Mouse (Mus musculus): ENCODE measurements at regions not wholly inside any gene's neighbourhood (a gene's known extent, or its start where the extent isn't known, plus 50 kb on each side); places are given as distances from the start of the nearest gene placed in this dataset.
A peak's percentile ranks its signal among the peaks of the same experiment; 100 is the strongest.

GRCm38 (mm10) chr3:140969892-140970880, 242.0 kb downstream of the Pdha2 start:
- Histone ChIP-seq H3K4me2 (replicated peaks; ENCODE audit: low read depth, low read length) (no peak overlapping the region), H3K4me1 (replicated peaks; ENCODE audit: control insufficient read depth, insufficient read depth, low read length) (no peaks in the 10 kb centered on the region), H3K27ac (ENCODE audit: low read depth, low read length) (no peak overlapping the region), H3K36me3 (ENCODE audit: control insufficient read depth, insufficient read depth, low read length) (no peaks in the 10 kb centered on the region), H3K9me3 (ENCODE audit: control insufficient read depth, low read length) (no peaks in the 10 kb centered on the region), H3K4me3 (ENCODE audit: low read depth, low read length) (no peak overlapping the region), H3K9ac (ENCODE audit: low read depth, low read length) (no peak overlapping the region), H3K27me3 (ENCODE audit: control insufficient read depth, insufficient read depth, low read length) (no peaks in the 10 kb centered on the region)
- ATAC-seq (ENCODE audit: low FRiP score) (no peak), DNase-seq (ENCODE audit: low spot score) (no peak)
- WGBS = 88% methylated on average over 3 of the region's 3 CpGs

- H3K36me3 ChIP-seq (ENCODE audit: control insufficient read depth, insufficient read depth, low read length) = no peaks in the 10 kb centered on the region
- no peak for DNase-seq (ENCODE audit: low spot score)
- no peaks in the 10 kb centered on the region for H3K27me3 ChIP-seq (ENCODE audit: control insufficient read depth, insufficient read depth, low read length)
- no peak overlapping the region for H3K4me2 ChIP-seq (replicated peaks; ENCODE audit: low read depth, low read length)
- H3K9ac ChIP-seq (ENCODE audit: low read depth, low read length) = no peak overlapping the region
- no peak overlapping the region for H3K27ac ChIP-seq (ENCODE audit: low read depth, low read length)
- no peak overlapping the region for H3K4me3 ChIP-seq (ENCODE audit: low read depth, low read length)
- ATAC-seq (ENCODE audit: low FRiP score) = no peak
- H3K9me3 ChIP-seq (ENCODE audit: control insufficient read depth, low read length) = no peaks in the 10 kb centered on the region
- WGBS = 82% methylated on average over 3 of the region's 3 CpGs
- no peaks in the 10 kb centered on the region for H3K4me1 ChIP-seq (replicated peaks; ENCODE audit: control insufficient read depth, insufficient read depth, low read length)
Measured at GRCm38 (mm10) chr3:140968556-140968955, 243.6 kb downstream of the Pdha2 start.

DNA sequence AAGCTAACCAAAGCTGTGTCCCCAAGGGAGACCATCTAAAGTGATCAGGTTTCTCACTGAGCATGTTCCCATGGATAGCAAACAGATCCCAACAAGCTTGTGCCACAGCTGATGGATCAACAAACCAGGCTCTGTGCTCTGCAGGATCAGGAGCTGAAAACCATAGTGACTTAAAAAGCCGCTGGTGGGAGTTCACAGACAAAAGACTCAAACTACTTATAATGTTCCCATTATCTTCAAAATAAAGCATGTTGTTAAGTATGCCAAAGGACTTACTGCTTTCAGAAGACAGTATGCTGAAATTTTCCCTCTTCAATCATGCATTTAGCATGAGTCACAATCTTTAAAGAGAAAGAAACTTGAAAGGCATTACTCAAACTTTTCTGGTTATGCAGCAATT, 254.5 kb downstream of the Pdha2 start:
- Histone ChIP-seq H3K4me1 (replicated peaks; ENCODE audit: control insufficient read depth, insufficient read depth, low read length) (no peaks in the 10 kb centered on the region), H3K36me3 (ENCODE audit: control insufficient read depth, insufficient read depth, low read length) (no peaks in the 10 kb centered on the region), H3K27ac (ENCODE audit: low read depth, low read length) (no peak overlapping the region), H3K9me3 (ENCODE audit: control insufficient read depth, low read length) (no peaks in the 10 kb centered on the region), H3K9ac (ENCODE audit: low read depth, low read length) (no peak overlapping the region), H3K27me3 (ENCODE audit: control insufficient read depth, insufficient read depth, low read length) (no peaks in the 10 kb centered on the region), H3K4me3 (ENCODE audit: low read depth, low read length) (no peak overlapping the region), H3K4me2 (replicated peaks; ENCODE audit: low read depth, low read length) (no peak overlapping the region)
- ATAC-seq (ENCODE audit: low FRiP score) (no peak), DNase-seq (ENCODE audit: low spot score) (peak; percentile 4)
- 39% methylated on average over 1 of the region's 1 CpGs for WGBS

DNA sequence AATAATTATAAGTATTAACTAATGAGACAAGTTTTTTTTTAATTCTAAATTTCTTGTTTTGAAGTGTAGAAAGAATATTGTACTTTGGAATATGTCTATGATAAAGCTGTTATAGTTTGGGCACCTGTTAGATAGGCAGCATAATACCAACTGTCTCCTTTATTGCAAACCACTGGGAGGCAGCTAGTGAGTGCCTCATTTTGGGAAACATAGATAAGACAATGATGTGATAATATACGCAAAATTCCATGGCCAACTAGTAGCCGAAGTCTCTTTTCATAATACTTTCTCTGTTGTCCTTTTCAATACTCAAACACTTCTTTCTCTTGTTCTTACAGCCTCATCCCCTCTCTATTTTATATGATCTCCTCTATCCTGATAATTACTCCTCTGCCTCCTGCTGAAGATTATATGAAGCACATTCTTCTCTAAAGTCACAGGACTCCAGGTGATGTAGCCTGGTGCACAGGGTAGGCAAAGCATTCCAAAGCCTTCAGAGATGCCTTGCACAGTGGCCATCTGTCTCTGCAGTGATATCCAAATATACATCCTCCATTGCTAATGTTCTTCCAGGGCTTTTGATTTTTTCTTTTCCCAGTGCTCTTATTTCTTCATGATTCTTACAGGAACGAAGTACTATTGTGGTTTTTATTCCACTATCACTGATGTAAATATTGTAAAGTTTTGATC, 259.9 kb downstream of the Pdha2 start:
- Histone ChIP-seq H3K36me3 (ENCODE audit: control insufficient read depth, insufficient read depth, low read length) (no peaks in the 10 kb centered on the region), H3K9me3 (ENCODE audit: control insufficient read depth, low read length) (no peaks in the 10 kb centered on the region)
- no peak for ATAC-seq (ENCODE audit: low FRiP score)

DNA sequence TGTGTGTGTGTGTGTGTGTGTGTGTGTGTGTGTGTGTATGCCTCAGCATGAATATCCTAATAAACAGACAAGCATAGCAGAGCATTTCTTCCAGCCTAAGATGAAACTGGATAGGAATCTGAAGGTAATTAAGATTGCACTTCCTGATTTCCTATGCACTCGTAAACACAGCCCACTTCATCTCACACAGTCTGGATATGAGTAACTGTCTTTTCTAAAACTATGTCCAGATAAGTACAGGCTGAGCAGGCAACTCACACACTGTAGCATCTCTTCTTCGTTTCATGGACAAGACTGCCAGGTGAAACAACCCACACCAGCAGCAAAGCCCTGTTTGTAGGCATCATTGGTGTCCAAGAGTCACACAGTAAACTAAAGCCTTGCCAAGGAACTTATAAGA, 261.1 kb downstream of the Pdha2 start:
- no peaks in the 10 kb centered on the region for H3K36me3 ChIP-seq (ENCODE audit: control insufficient read depth, insufficient read depth, low read length)
- ATAC-seq (ENCODE audit: low FRiP score) (no peak), DNase-seq (ENCODE audit: low spot score) (no peak)
- H3K4me2 ChIP-seq (replicated peaks; ENCODE audit: low read depth, low read length) = no peak overlapping the region
- no peaks in the 10 kb centered on the region for H3K4me1 ChIP-seq (replicated peaks; ENCODE audit: control insufficient read depth, insufficient read depth, low read length)
- H3K4me3 ChIP-seq (ENCODE audit: low read depth, low read length) = no peak overlapping the region
- no peaks in the 10 kb centered on the region for H3K27me3 ChIP-seq (ENCODE audit: control insufficient read depth, insufficient read depth, low read length)
- 79% methylated on average over 2 of the region's 2 CpGs for WGBS
- no peaks in the 10 kb centered on the region for H3K9me3 ChIP-seq (ENCODE audit: control insufficient read depth, low read length)
- no peak overlapping the region for H3K9ac ChIP-seq (ENCODE audit: low read depth, low read length)
- no peak overlapping the region for H3K27ac ChIP-seq (ENCODE audit: low read depth, low read length)

More for the DNA sequence above, 259.9 kb downstream of the Pdha2 start:
- no peak for DNase-seq (ENCODE audit: low spot score)
- no peak overlapping the region for H3K27ac ChIP-seq (ENCODE audit: low read depth, low read length)
- no peak overlapping the region for H3K4me3 ChIP-seq (ENCODE audit: low read depth, low read length)
- 88% methylated on average over 3 of the region's 3 CpGs for WGBS
- no peaks in the 10 kb centered on the region for H3K4me1 ChIP-seq (replicated peaks; ENCODE audit: control insufficient read depth, insufficient read depth, low read length)
- no peak overlapping the region for H3K4me2 ChIP-seq (replicated peaks; ENCODE audit: low read depth, low read length)
- H3K9ac ChIP-seq (ENCODE audit: low read depth, low read length) = no peak overlapping the region
- H3K27me3 ChIP-seq (ENCODE audit: control insufficient read depth, insufficient read depth, low read length) = no peaks in the 10 kb centered on the region

DNA sequence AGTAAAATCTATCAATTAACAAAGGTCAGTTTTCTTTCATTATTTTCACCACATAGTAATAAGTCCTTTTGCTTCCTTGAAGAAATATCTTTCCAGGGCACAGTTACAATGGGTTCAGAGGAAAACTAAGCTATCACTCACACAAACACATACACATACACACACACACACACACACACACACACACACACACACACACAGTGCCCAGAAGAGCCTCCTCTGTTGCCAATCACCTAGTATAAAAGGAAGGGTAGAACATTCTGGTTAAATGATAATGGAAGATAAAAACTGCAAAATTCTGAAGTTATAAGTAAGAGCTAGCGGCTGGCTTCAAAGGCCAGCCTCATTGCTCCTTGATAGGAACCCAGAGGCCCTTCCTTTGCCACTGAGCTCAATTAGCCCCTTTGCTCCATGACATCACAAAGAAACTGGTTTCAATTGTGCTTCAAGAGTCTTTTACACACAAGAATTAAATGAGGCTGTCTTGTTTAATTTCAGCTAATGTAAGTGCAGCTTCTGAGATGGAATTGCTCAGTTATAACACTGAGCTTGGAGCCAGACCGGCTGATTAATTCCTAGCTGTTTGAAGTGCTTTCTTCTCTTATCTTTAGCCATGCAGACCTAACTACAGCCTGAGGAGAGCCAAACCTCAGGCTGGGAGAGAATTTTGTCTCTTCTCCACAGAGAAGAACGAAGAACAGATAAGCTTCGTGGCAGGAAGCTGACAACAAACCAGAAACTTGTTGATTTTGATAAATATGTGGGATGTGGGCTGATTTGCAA, 262.1 kb downstream of the Pdha2 start:
- 79% methylated on average over 4 of the region's 4 CpGs for WGBS
- Histone ChIP-seq H3K36me3 (ENCODE audit: control insufficient read depth, insufficient read depth, low read length) (no peaks in the 10 kb centered on the region), H3K9me3 (ENCODE audit: control insufficient read depth, low read length) (no peaks in the 10 kb centered on the region), H3K27ac (ENCODE audit: low read depth, low read length) (no peak overlapping the region), H3K9ac (ENCODE audit: low read depth, low read length) (no peak overlapping the region), H3K4me2 (replicated peaks; ENCODE audit: low read depth, low read length) (no peak overlapping the region), H3K27me3 (ENCODE audit: control insufficient read depth, insufficient read depth, low read length) (no peaks in the 10 kb centered on the region), H3K4me3 (ENCODE audit: low read depth, low read length) (no peak overlapping the region), H3K4me1 (replicated peaks; ENCODE audit: control insufficient read depth, insufficient read depth, low read length) (no peaks in the 10 kb centered on the region)
- DNase-seq (ENCODE audit: low spot score) = no peak
- ATAC-seq (ENCODE audit: low FRiP score) = no peak

DNA sequence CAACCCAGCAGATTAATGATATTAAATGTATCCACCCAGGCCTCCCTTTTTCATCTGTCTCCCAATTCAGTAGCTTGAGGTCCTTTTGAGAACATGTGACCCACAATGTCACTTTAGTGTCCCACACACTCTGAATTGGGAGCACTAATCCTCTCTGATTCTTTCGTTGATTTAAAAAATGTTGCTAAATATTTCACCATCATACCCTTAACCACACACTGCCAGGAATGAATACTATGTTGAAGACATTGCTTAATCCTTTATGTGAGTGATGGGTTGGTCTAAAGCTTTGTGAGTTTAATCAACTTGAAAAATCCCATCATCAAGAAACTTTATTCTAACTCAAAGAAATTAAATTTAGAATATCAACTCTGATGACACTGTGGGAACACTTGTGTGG, 269.7 kb downstream of the Pdha2 start:
- no peaks in the 10 kb centered on the region for H3K36me3 ChIP-seq (ENCODE audit: control insufficient read depth, insufficient read depth, low read length)
- DNase-seq (ENCODE audit: low spot score) = no peak
- ATAC-seq (ENCODE audit: low FRiP score) = no peak
- H3K9ac ChIP-seq (ENCODE audit: low read depth, low read length) = no peak overlapping the region
- H3K27ac ChIP-seq (ENCODE audit: low read depth, low read length) = no peak overlapping the region
- no peaks in the 10 kb centered on the region for H3K27me3 ChIP-seq (ENCODE audit: control insufficient read depth, insufficient read depth, low read length)
- no peak overlapping the region for H3K4me3 ChIP-seq (ENCODE audit: low read depth, low read length)
- H3K9me3 ChIP-seq (ENCODE audit: control insufficient read depth, low read length) = no peaks in the 10 kb centered on the region
- no peaks in the 10 kb centered on the region for H3K4me1 ChIP-seq (replicated peaks; ENCODE audit: control insufficient read depth, insufficient read depth, low read length)
- no peak overlapping the region for H3K4me2 ChIP-seq (replicated peaks; ENCODE audit: low read depth, low read length)
- 90% methylated on average over 1 of the region's 1 CpGs for WGBS

DNA sequence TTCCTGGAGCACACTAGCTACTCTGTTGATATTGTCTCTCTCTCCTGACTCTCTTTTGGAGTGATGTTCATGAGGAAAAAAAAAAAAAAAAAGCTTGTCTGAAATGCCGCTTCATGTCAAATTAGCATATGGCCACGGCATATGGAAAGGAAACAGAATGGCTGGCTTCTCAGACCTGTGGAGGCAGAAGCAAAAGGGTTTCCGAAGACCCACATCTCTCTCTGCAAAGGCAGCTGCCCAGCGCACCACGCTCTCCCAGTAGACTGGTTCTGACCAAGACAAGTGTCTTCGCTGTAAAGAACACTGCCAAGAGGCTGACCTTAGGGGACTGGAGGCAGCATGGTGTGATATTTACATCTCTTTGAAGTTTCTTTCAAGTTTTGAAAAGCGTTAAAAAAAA, 270.3 kb downstream of the Pdha2 start:
- Histone ChIP-seq H3K27ac (ENCODE audit: low read depth, low read length) (no peak overlapping the region), H3K4me3 (ENCODE audit: low read depth, low read length) (no peak overlapping the region), H3K4me1 (replicated peaks; ENCODE audit: control insufficient read depth, insufficient read depth, low read length) (no peaks in the 10 kb centered on the region), H3K4me2 (replicated peaks; ENCODE audit: low read depth, low read length) (no peak overlapping the region), H3K9me3 (ENCODE audit: control insufficient read depth, low read length) (no peaks in the 10 kb centered on the region), H3K27me3 (ENCODE audit: control insufficient read depth, insufficient read depth, low read length) (no peaks in the 10 kb centered on the region), H3K9ac (ENCODE audit: low read depth, low read length) (no peak overlapping the region), H3K36me3 (ENCODE audit: control insufficient read depth, insufficient read depth, low read length) (no peaks in the 10 kb centered on the region)
- DNase-seq (ENCODE audit: low spot score) (no peak), ATAC-seq (ENCODE audit: low FRiP score) (no peak)
- 71% methylated on average over 7 of the region's 7 CpGs for WGBS

Data from hindbrain, embryonic 11.5 days (tissue).